Mouse (Mus musculus): ENCODE measurements at regions not wholly inside any gene's neighbourhood (a gene's known extent, or its start where the extent isn't known, plus 50 kb on each side); places are given as distances from the start of the nearest gene placed in this dataset.

GRCm38 (mm10) chr16:7654451-7654850 is 770.5 kb downstream of the Tmem114 start:
- Histone ChIP-seq H3K27me3 (ENCODE audit: control insufficient read depth, insufficient read depth, low read length) (no peaks in the 10 kb centered on the region), H3K4me1 (ENCODE audit: control insufficient read depth, insufficient read depth, low read length) (no peaks in the 10 kb centered on the region), H3K9ac (ENCODE audit: low read length) (no peak overlapping the region), H3K4me3 (ENCODE audit: low read depth, low read length) (no peak overlapping the region), H3K9me3 (ENCODE audit: control insufficient read depth, low read length) (no peaks in the 10 kb centered on the region), H3K36me3 (ENCODE audit: control insufficient read depth, insufficient read depth, low read length) (no peaks in the 10 kb centered on the region), H3K4me2 (ENCODE audit: low read depth, severe bottlenecking) (no peak overlapping the region), H3K27ac (replicated peaks; ENCODE audit: low read depth, low read length) (no peak overlapping the region)
- ATAC-seq (ENCODE audit: insufficient number of reproducible peaks, low FRiP score, low TSS enrichment, low read depth) (no peak), DNase-seq (ENCODE audit: low spot score) (no peak)
- 87% methylated on average over 6 of the region's 6 CpGs for WGBS

- WGBS: 68% methylated on average over 1 of the region's 1 CpGs
- Histone ChIP-seq H3K9ac (ENCODE audit: low read length) (no peak overlapping the region), H3K9me3 (ENCODE audit: control insufficient read depth, low read length) (no peaks in the 10 kb centered on the region), H3K4me3 (ENCODE audit: low read depth, low read length) (no peak overlapping the region), H3K27ac (replicated peaks; ENCODE audit: low read depth, low read length) (no peak overlapping the region), H3K4me1 (ENCODE audit: control insufficient read depth, insufficient read depth, low read length) (no peaks in the 10 kb centered on the region), H3K36me3 (ENCODE audit: control insufficient read depth, insufficient read depth, low read length) (no peaks in the 10 kb centered on the region), H3K4me2 (ENCODE audit: low read depth, severe bottlenecking) (no peak overlapping the region), H3K27me3 (ENCODE audit: control insufficient read depth, insufficient read depth, low read length) (no peaks in the 10 kb centered on the region)
- DNase-seq (ENCODE audit: low spot score) (no peak), ATAC-seq (ENCODE audit: insufficient number of reproducible peaks, low FRiP score, low TSS enrichment, low read depth) (no peak)
Observed at GRCm38 (mm10) chr16:7649771-7650170, 775.2 kb downstream of the Tmem114 start.

DNA sequence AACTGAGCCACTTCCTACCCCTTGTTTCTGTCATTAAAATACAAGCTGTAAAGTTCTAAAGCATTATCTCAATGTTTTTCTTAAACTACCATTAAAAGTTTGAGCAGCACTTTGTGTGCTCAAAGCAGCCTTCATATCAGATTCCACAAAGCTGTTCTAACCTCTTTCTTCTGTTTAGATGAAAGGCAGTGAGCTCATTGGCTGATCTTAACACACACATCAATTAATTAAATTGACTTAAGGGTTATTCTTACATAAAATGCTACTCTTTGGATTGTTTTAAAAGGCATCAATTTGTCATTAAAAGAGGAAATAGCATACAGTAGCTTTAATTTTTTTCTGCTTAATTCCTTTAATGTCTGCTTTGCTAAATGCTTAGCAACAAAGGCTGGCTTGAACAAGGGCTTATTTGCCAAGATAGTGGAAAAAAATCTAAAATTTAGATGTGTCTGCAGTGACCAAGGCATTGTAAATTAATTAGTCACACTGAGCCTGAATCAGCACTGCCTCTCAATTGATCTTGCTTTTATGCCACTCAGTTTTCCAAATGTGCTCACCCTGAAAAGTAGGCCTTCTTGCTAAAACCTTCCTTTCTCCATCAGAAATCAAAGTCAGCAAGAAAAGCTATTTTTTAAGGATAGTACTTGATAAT is 777.5 kb downstream of the Tmem114 start:
- ATAC-seq (ENCODE audit: insufficient number of reproducible peaks, low FRiP score, low TSS enrichment, low read depth) (no peak), DNase-seq (ENCODE audit: low spot score) (no peak)
- Histone ChIP-seq H3K4me3 (ENCODE audit: low read depth, low read length) (no peak overlapping the region), H3K9me3 (ENCODE audit: control insufficient read depth, low read length) (no peaks in the 10 kb centered on the region), H3K4me2 (ENCODE audit: low read depth, severe bottlenecking) (no peak overlapping the region), H3K36me3 (ENCODE audit: control insufficient read depth, insufficient read depth, low read length) (no peaks in the 10 kb centered on the region), H3K4me1 (ENCODE audit: control insufficient read depth, insufficient read depth, low read length) (no peaks in the 10 kb centered on the region), H3K27ac (replicated peaks; ENCODE audit: low read depth, low read length) (no peak overlapping the region), H3K27me3 (ENCODE audit: control insufficient read depth, insufficient read depth, low read length) (no peaks in the 10 kb centered on the region), H3K9ac (ENCODE audit: low read length) (no peak overlapping the region)

GRCm38 (mm10) chr16:7644363-7644762 is 780.6 kb downstream of the Tmem114 start:
- no peaks in the 10 kb centered on the region for H3K9me3 ChIP-seq (ENCODE audit: control insufficient read depth, low read length)
- H3K36me3 ChIP-seq (ENCODE audit: control insufficient read depth, insufficient read depth, low read length): no peaks in the 10 kb centered on the region
- ATAC-seq (ENCODE audit: insufficient number of reproducible peaks, low FRiP score, low TSS enrichment, low read depth): no peak
- H3K4me3 ChIP-seq (ENCODE audit: low read depth, low read length): no peak overlapping the region
- no peak overlapping the region for H3K9ac ChIP-seq (ENCODE audit: low read length)
- no peaks in the 10 kb centered on the region for H3K27me3 ChIP-seq (ENCODE audit: control insufficient read depth, insufficient read depth, low read length)
- H3K4me1 ChIP-seq (ENCODE audit: control insufficient read depth, insufficient read depth, low read length): no peaks in the 10 kb centered on the region
- H3K4me2 ChIP-seq (ENCODE audit: low read depth, severe bottlenecking): no peak overlapping the region
- H3K27ac ChIP-seq (replicated peaks; ENCODE audit: low read depth, low read length): no peak overlapping the region
- no peak for DNase-seq (ENCODE audit: low spot score)

DNA sequence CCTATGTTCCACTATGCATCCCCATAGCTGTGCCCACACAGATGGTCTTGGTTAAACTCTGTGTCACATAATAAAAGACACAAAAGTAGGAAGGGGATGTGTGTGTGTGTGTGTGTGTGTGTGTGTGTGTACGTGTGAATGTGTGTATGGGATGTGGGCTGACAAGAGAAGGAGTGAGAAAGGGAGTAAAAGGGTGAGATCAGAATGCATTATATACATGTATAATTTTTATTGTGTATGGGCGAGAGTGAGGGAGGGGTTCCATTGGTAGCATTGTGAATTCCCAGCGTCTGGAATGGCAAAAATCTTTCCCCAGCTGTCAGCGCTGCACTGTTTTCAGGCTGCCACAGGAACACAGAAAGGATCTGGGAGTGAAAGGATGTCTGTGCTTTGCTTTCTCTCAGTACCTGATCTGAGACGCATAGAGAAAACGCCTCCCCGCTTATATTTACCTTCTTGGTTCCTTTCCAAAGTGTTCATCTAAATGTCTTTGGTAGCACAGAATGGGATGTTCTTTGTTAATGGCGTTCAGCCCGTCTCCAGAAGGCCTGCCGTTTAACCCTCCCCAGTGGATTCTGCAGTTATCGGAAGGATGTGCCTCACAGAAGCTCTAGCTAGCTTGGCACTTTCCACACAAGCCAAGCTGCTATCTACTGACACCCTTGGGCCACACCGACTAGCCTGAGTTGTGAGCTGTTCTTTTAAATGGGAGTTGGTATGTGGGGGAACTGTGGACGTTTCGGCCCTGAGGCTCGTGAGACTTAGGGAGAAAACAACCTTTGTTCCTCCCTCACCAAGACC is 785.8 kb downstream of the Tmem114 start:
- H3K36me3 ChIP-seq (ENCODE audit: control insufficient read depth, insufficient read depth, low read length): no peaks in the 10 kb centered on the region
- DNase-seq (ENCODE audit: low spot score): no peak
- 81% methylated on average over 15 of the region's 15 CpGs for WGBS
- H3K4me3 ChIP-seq (ENCODE audit: low read depth, low read length): no peak overlapping the region
- H3K9me3 ChIP-seq (ENCODE audit: control insufficient read depth, low read length): no peaks in the 10 kb centered on the region
- H3K4me1 ChIP-seq (ENCODE audit: control insufficient read depth, insufficient read depth, low read length): no peaks in the 10 kb centered on the region
- H3K27me3 ChIP-seq (ENCODE audit: control insufficient read depth, insufficient read depth, low read length): no peaks in the 10 kb centered on the region
- no peak overlapping the region for H3K27ac ChIP-seq (replicated peaks; ENCODE audit: low read depth, low read length)
- ATAC-seq (ENCODE audit: insufficient number of reproducible peaks, low FRiP score, low TSS enrichment, low read depth): no peak
- H3K4me2 ChIP-seq (ENCODE audit: low read depth, severe bottlenecking): no peak overlapping the region
- H3K9ac ChIP-seq (ENCODE audit: low read length): no peak overlapping the region

DNA sequence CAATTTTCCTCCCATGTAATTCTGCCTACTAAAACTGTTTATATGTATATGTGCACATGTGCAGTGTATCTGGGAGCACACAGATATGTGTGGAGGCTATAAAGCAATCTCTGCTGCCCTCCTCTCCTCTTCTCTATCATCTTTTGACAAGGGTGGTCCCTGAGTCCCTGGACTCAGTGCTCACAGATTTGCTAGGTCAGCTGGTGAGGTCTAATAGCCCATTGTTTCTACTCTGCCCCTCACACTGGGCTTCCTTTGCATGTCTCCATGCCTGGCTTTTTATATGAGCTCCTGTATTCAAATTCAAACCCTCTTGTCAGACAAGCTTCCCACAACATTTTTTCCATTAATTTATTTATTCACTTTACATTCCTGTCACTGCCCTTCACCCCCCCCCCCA is 786.9 kb downstream of the Tmem114 start:
- no peaks in the 10 kb centered on the region for H3K9me3 ChIP-seq (ENCODE audit: control insufficient read depth, low read length)
- no peak overlapping the region for H3K4me2 ChIP-seq (ENCODE audit: low read depth, severe bottlenecking)
- ATAC-seq (ENCODE audit: insufficient number of reproducible peaks, low FRiP score, low TSS enrichment, low read depth): no peak
- no peaks in the 10 kb centered on the region for H3K4me1 ChIP-seq (ENCODE audit: control insufficient read depth, insufficient read depth, low read length)
- H3K9ac ChIP-seq (ENCODE audit: low read length): no peak overlapping the region
- no peak overlapping the region for H3K4me3 ChIP-seq (ENCODE audit: low read depth, low read length)
- no peak overlapping the region for H3K27ac ChIP-seq (replicated peaks; ENCODE audit: low read depth, low read length)
- H3K36me3 ChIP-seq (ENCODE audit: control insufficient read depth, insufficient read depth, low read length): no peaks in the 10 kb centered on the region
- H3K27me3 ChIP-seq (ENCODE audit: control insufficient read depth, insufficient read depth, low read length): no peaks in the 10 kb centered on the region
- DNase-seq (ENCODE audit: low spot score): no peak

GRCm38 (mm10) chr16:7637121-7637700 is 787.7 kb downstream of the Tmem114 start:
- no peak for DNase-seq (ENCODE audit: low spot score)
- H3K36me3 ChIP-seq (ENCODE audit: control insufficient read depth, insufficient read depth, low read length): no peaks in the 10 kb centered on the region
- H3K4me1 ChIP-seq (ENCODE audit: control insufficient read depth, insufficient read depth, low read length): no peaks in the 10 kb centered on the region
- H3K9me3 ChIP-seq (ENCODE audit: control insufficient read depth, low read length): no peaks in the 10 kb centered on the region
- no peak overlapping the region for H3K27ac ChIP-seq (replicated peaks; ENCODE audit: low read depth, low read length)
- no peak overlapping the region for H3K9ac ChIP-seq (ENCODE audit: low read length)
- H3K27me3 ChIP-seq (ENCODE audit: control insufficient read depth, insufficient read depth, low read length): no peaks in the 10 kb centered on the region
- 89% methylated on average over 5 of the region's 5 CpGs for WGBS
- no peak overlapping the region for H3K4me2 ChIP-seq (ENCODE audit: low read depth, severe bottlenecking)
- H3K4me3 ChIP-seq (ENCODE audit: low read depth, low read length): no peak overlapping the region
- ATAC-seq (ENCODE audit: insufficient number of reproducible peaks, low FRiP score, low TSS enrichment, low read depth): no peak

DNA sequence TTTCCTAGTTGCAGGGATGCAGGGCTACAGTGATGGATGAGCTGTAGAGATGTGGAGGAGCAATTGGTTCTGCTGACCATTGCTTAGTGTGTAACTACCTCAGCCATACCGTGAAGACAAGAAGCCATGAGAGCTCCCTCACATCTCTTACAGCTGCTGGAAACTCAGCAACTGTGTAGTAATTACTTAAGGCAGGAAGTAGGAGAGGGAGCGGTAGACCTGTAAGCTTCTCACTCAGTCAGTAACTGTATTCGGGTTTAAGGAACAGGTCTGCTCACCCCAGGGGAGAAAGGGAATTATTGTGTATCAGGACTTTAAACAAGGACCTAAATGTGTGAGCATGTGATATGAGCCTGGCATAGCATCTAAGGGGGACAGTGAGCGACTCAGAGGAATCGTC is 788.6 kb downstream of the Tmem114 start:
- H3K27ac ChIP-seq (replicated peaks; ENCODE audit: low read depth, low read length): no peak overlapping the region
- no peak for ATAC-seq (ENCODE audit: insufficient number of reproducible peaks, low FRiP score, low TSS enrichment, low read depth)
- no peaks in the 10 kb centered on the region for H3K36me3 ChIP-seq (ENCODE audit: control insufficient read depth, insufficient read depth, low read length)
- H3K4me1 ChIP-seq (ENCODE audit: control insufficient read depth, insufficient read depth, low read length): no peaks in the 10 kb centered on the region
- no peaks in the 10 kb centered on the region for H3K27me3 ChIP-seq (ENCODE audit: control insufficient read depth, insufficient read depth, low read length)
- H3K4me2 ChIP-seq (ENCODE audit: low read depth, severe bottlenecking): no peak overlapping the region
- DNase-seq (ENCODE audit: low spot score): no peak
- 55% methylated on average over 5 of the region's 5 CpGs for WGBS
- H3K9me3 ChIP-seq (ENCODE audit: control insufficient read depth, low read length): no peaks in the 10 kb centered on the region
- H3K4me3 ChIP-seq (ENCODE audit: low read depth, low read length): no peak overlapping the region
- no peak overlapping the region for H3K9ac ChIP-seq (ENCODE audit: low read length)

Data from limb, embryonic 11.5 days (tissue).